Mouse (Mus musculus): ENCODE data around the gene Ndufa6.

Ndufa6 gene

GRCm38 (mm10) chr15:82341675-82342542 is 12.2 kb downstream of the Ndufa6 start:
- DNase-seq (ENCODE audit: low spot score in 2 of 2): peak; percentile 69 to 80

DNA sequence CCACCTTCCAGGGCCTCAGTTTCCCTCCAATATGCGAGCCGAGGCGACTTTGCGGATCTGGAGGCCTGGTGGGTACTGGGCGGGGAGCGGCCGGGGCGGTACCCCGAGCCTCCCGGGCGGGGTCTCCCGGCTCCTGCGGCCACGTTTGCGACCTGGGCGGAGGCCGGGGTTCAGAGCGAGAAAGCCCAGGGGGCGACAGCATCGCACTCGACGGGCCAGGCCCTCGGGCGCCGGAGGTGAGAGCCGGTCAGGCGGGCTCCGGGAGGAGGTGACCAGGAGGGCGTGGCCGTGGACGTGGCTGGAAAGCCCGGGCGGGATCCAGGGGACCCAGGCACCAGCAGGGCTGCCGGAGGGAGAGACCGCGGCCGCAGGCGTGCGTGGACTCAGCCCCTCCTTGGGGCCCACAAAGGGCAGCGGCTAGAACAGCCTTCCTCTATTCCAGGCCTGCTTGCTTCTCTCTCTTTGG is 13.1 kb downstream of the Ndufa6 start:
- peak; percentile 85 to 86 for DNase-seq (ENCODE audit: low spot score in 2 of 2)

DNA sequence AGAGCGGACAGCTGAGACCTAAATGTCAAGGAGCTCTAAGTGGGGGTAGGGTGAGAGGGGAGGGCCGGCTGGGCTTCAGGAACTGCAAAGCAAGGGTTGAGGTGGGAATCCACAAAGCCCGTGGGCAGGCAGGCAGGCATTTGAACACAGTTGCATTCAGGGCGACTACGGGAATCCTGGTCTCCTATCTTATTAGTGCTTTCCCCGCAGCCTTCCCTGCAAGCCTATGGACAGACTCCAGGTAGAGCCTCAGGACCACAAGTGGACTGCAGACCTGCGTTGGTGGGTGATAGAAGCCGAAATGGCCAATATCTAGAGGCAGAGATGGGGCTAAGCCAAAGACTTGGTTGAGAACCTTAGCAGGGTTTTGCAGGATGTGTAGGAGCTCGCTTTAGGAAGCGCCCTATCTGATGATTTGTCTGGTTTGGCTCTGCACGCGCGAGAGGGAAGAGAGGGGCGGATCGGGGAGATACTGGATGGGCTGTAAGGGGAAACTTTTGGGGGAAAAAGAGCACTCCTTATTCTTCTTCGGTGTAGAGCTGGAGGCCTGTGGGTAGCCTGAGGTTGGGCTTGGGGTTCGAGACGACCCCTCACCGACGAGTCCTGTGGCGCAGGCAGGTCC is 13.6 kb downstream of the Ndufa6 start:
- DNase-seq (ENCODE audit: low spot score in 2 of 2): peak; percentile 65 to 70

DNA sequence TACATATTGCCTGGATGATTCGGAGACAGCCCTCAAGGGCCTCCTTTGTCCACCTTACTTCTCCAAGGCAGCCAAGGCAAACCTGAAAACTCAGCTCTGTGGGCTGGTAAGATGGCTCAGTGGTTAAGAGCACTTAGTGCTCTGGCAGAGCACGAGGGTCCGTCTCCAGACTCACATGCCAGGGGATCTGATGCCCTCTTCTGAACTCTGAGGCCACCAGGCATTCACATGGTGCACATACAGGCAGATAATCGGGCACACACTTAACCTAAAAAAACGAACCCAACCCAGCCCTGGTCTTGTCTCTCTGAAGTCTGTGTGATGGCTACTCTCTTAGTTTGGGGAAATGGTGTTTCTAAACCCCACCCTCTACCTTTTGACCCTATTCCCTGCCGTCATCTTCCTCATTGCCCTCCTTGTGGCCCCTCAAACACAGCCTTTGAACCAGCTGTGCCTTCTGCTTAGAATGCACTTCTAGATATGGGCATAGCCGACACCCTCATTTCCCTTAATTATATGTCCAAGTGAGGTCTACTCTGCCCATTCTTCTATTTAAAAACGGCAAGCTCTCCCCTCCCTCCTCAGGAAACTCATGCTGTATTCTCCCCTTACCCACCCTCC is 14.4 kb downstream of the Ndufa6 start:
- peak; percentile 36 to 53 for DNase-seq (ENCODE audit: low spot score in 2 of 2)

DNA sequence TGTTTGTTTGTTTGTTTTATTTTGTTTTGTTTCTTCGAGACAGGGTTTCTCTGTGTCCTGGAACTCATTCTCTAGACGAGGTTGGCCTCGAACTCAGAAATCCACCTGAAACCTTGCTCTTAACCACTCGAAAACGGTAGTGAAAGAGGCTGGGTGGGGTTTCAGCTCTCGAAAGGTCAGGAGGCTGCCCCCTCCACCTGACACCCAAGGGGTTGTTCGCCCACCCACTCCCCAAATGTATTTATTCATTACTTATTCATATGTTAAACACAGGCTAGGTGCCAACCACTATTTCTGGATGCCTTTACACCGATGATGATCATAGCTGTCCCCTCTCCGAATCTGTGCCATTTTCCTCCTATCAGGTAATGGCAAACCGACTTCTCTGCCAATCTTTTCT is 15.0 kb downstream of the Ndufa6 start:
- peak in 1 of 2 experiments; percentile 52 for DNase-seq (ENCODE audit: low spot score in 2 of 2)

- peak; percentile 96 to 98 for DNase-seq (ENCODE audit: low spot score in 2 of 2)
These were observed 15.5 kb downstream of the Ndufa6 start, which contains the start of the genes Naga, Pheta2 and Smdt1 for GRCm38 (mm10) chr15:82338593-82339112. Naga (minus strand) TSS chr15:82338925. Pheta2 (plus strand) TSS chr15:82338942. Smdt1 (plus strand) TSS chr15:82338959.

GRCm38 (mm10) chr15:82337875-82338274 is 16.2 kb downstream of the Ndufa6 start:
- peak; percentile 30 to 37 for DNase-seq (ENCODE audit: low spot score in 2 of 2)

GRCm38 (mm10) chr15:82336629-82337028 is 17.5 kb downstream of the Ndufa6 start:
- no peak for DNase-seq (ENCODE audit: low spot score in 2 of 2)

GRCm38 (mm10) chr15:82335194-82335593 is 18.9 kb downstream of the Ndufa6 start:
- DNase-seq (ENCODE audit: low spot score in 2 of 2): no peak

GRCm38 (mm10) chr15:82325382-82325781 is 28.7 kb downstream of the Ndufa6 start:
- DNase-seq (ENCODE audit: low spot score in 2 of 2): no peak

- no peak for DNase-seq (ENCODE audit: low spot score in 2 of 2)
These were observed 31.9 kb downstream of the Ndufa6 start for GRCm38 (mm10) chr15:82322195-82322594.

DNA sequence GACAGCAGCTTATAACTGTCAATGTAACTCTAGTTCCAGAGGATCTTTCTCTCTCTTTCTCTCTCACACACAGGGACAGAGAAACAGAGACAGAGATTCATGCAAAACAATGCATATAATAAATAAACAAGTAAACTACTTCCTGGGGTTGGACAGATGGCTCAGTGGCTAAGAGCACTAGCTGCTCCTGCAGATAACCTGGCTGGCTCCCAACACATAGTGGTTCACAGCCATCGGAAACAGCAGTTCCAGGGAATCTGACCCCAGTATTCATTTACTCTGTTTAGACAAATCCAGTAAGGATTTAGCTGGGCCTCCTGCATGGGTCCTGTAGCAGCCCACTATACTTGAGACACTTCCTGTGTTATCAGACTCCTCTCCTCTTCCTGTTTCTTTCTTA is 34.5 kb downstream of the Ndufa6 start:
- DNase-seq (ENCODE audit: low spot score in 2 of 2): no peak

DNA sequence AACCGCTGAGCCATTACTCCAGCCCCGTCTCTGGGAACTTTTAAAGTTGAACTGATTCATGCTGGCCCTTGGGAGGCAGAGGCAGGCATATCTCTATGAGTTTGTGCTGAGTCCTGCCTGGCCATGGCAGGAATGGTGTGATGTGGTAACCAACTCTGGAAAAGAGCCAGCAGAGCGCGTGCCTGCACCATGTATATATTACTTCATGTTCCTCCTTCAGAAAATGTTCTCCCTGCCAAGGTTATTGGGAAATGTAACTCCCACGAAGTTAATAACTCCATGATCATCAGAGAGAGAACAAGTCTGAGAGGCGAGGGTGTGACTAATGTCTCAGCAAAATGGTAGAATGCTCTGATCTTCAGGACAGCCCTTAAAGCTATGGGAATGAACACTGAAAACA is 36.3 kb downstream of the Ndufa6 start:
- DNase-seq (ENCODE audit: low spot score in 2 of 2): no peak

GRCm38 (mm10) chr15:82308416-82308815 is 45.7 kb downstream of the Ndufa6 start:
- DNase-seq (ENCODE audit: low spot score in 2 of 2): no peak

- no peak for DNase-seq (ENCODE audit: low spot score in 2 of 2)
These were observed 47.0 kb downstream of the Ndufa6 start for GRCm38 (mm10) chr15:82307107-82307506.
